Mouse (Mus musculus) olfactory bulb, adult 2 months (tissue): ENCODE data around the gene Gkap1.

ENCODE experiments used
- CTCF ChIP-seq: fragments of 200-500 bp; IDR thresholded peaks from 2 replicates; pipeline ENCODE4 v1.5.1; 2012; ENCODE audit warnings: low read depth, mild to moderate bottlenecking, low read length, moderate library complexity; ENCODE audit not compliant: insufficient read depth
- POLR2A ChIP-seq: fragments of 200-500 bp; IDR thresholded peaks from 2 replicates; pipeline ENCODE4 v1.6.1; 2012; ENCODE audit warnings: mild to moderate bottlenecking, low read depth, low read length, moderate library complexity; ENCODE audit not compliant: insufficient read depth

- no peak for TF ChIP-seq CTCF
- TF ChIP-seq POLR2A, result no peak
Observed at GRCm38 (mm10) chr13:58212530-58212929, 63.0 kb downstream of the Gkap1 start.
